Mouse (Mus musculus) heart, postnatal 0 days (tissue): ENCODE data around the gene Olig2.

Source experiments
- CTCF ChIP-seq: IDR thresholded peaks from 2 replicates; pipeline ENCODE4 v1.5.1; 2016; ENCODE audit warnings: antibody characterized with exemption, control low read depth, low read depth
- EP300 ChIP-seq: IDR thresholded peaks from 2 replicates; pipeline ENCODE4 v1.6.1; 2016; ENCODE audit warnings: antibody characterized with exemption, low read depth

DNA sequence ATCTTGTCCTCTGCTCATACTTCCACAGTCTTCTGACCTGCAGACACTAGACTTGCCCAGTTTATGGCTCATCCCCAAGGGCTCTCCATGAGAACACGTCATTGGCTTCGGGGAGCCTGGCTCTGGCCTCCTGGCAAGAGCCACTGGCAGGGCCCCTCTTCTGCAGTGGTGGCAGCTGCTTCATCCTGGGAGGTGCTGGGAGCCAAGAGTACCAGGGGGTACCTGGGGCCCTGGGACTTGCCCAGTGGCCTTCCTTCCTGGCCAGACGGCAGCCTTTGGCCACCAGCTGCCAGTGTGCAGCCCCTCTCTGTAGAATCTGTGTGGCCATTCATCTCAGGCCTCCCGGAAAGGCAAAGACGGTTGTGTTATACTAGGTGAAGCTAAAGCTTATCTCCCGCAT is 34.0 kb upstream of the Olig2 start:
- no peak for TF ChIP-seq CTCF
- TF ChIP-seq EP300: no peak
